Mouse (Mus musculus) limb, embryonic 14.5 days (tissue): ENCODE data around the gene Nop53. TPM values are rescaled to one million over a fixed set of nuclear protein-coding genes. Genes with fewer than 3 reads are reported as not detected.

Source experiments
- ATAC-seq: fragments of 200-750 bp; cut with Nextera tagmentation; 2 replicates; pipeline ENCODE4 v1.8.0; 2017; ENCODE audit warnings: low read depth, moderate number of reproducible peaks, moderate TSS enrichment; ENCODE audit not compliant: low FRiP score
- DNase-seq: peaks from one replicate; pipeline ENCODE4 v3.0.0-alpha.2; 2015; ENCODE audit warnings: low spot score
- H3K27ac ChIP-seq: fragments of 300-500 bp; sonication (generic); replicated peaks from 2 replicates; pipeline ENCODE4 v1.5.1; 2014; ENCODE audit warnings: low read depth, mild to moderate bottlenecking, low read length, moderate library complexity, mixed read lengths
- H3K27me3 ChIP-seq: fragments of 300-500 bp; sonication (generic); 2 replicates; pipeline ENCODE4 v1.6.1; 2014; ENCODE audit warnings: low read length, mixed read lengths; ENCODE audit not compliant: control insufficient read depth, insufficient read depth
- H3K36me3 ChIP-seq: fragments of 300-500 bp; sonication (generic); 2 replicates; pipeline ENCODE4 v1.6.1; 2014; ENCODE audit warnings: mild to moderate bottlenecking, low read length, moderate library complexity, mixed read lengths; ENCODE audit not compliant: control insufficient read depth, insufficient read depth
- H3K4me1 ChIP-seq: fragments of 300-500 bp; sonication (generic); 2 replicates; pipeline ENCODE4 v1.6.1; 2014; ENCODE audit warnings: antibody characterized with exemption, low read length, mixed read lengths; ENCODE audit not compliant: control insufficient read depth, insufficient read depth
- H3K4me2 ChIP-seq: fragments of 300-500 bp; sonication (generic); replicated peaks from 2 replicates; pipeline ENCODE4 v1.6.1; 2014; ENCODE audit warnings: low read depth, mild to moderate bottlenecking, low read length, moderate library complexity; ENCODE audit not compliant: severe bottlenecking
- H3K4me3 ChIP-seq: fragments of 300-500 bp; sonication (generic); replicated peaks from 2 replicates; pipeline ENCODE4 v1.5.1; 2014; ENCODE audit warnings: low read length
- H3K9ac ChIP-seq: fragments of 300-500 bp; sonication (generic); 2 replicates; pipeline ENCODE4 v1.6.1; 2014; ENCODE audit warnings: mild to moderate bottlenecking, low read depth, low read length, moderate library complexity; ENCODE audit not compliant: severe bottlenecking
- H3K9me3 ChIP-seq: fragments of 300-500 bp; sonication (generic); 2 replicates; pipeline ENCODE4 v1.6.1; 2016; ENCODE audit warnings: low read length; ENCODE audit not compliant: control insufficient read depth
- POLR2A ChIP-seq: fragments of 200-500 bp; IDR thresholded peaks from 2 replicates; pipeline ENCODE4 v1.8.0; 2012; ENCODE audit warnings: inconsistent platforms, mild to moderate bottlenecking, moderate library complexity, borderline replicate concordance; ENCODE audit not compliant: insufficient read depth, insufficient read length; ENCODE audit errors: extremely low read depth
- WGBS: fragments of 180-500 bp; shearing (Covaris S2); extraction: QIAGEN DNeasy Blood & Tissue Kit; methylation state at CpG from one replicate; pipeline ENCODE4 v1.1.7; 2014; 5-methylcytosine and 5-hydroxymethylcytosine counted together
- polyA plus RNA-seq, 2 experiments: library from polyadenylated mRNA; depleted of rRNA in 1 of 2; stranded (reverse) in 1 of 2; unstranded in 1 of 2; fragments of >200 nt; fragmentation: Nextera tagmentation in 1 of 2; extraction: Ambion mirVana in 1 of 2; gene quantifications; 2 replicates each; pipeline versions ENCODE4 v1.2.1 to v1.2.3; 2012 to 2014

Nop53 gene
- polyA plus RNA-seq, 2 experiments, result 176 to 192 TPM

DNA sequence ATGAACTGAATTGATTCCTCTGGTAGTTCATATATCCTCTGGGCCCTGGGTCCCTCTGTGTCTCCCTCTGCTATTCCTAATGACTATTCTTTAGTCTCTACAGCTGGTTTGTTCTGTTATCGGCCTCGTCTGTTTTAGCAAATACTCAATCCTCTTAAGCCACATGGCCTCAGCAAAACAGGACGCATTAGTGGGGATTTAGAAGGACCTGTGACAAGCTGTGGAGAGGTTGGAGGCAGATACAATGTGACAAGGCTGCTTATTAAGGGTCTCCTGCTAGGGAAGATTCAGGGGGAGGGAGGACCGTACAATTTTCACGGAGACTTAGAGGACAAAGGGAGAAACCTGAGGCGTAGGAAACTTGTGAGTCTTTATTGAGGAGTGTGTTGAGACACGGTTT lies 40.0 kb downstream of the Nop53 start:
- Histone ChIP-seq H3K4me3 (no peak overlapping the region), H3K36me3 (no peaks in the 10 kb centered on the region), H3K4me2 (no peak overlapping the region), H3K4me1 (no peaks in the 10 kb centered on the region), H3K27me3 (no peaks in the 10 kb centered on the region), H3K27ac (no peak overlapping the region), H3K9me3 (no peaks in the 10 kb centered on the region), H3K9ac (no peak overlapping the region)
- TF ChIP-seq POLR2A, result no peak
- WGBS, result 83% methylated on average over 7 of the region's 7 CpGs
- no peak for ATAC-seq
- no peak for DNase-seq

DNA sequence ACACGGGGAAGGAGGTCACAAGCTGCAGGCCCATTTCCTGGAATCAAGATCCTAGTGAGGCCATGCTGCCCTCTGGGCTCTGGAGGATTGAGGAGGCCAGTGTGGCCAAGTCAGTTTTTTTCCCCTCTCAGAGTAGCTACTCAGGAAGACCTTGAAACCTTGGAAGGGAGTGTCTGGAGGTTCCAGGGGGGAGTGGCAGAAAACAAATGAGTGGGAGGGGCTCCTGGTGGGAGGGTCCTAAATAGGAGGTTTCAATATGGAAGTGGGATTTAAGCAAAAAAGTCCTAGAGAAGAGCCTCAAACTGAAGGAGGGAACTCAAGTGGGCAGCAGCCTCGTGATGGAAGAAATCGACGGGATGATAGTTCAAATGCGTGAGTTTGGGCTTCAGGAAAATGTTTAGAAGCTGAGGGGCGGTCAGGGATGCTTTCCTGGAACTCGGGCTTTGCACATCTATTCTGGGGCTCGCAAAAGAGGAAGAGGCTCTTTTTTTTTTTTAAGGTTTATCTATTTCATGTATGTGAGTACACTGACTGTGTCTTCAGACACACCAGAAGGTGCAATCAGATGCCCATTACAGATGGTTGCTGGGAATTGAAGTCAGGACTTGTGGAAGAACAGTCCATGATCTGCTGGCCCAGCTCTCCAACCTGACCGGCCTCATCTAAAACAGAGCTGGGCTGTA lies 44.4 kb downstream of the Nop53 start:
- no peak overlapping the region for H3K4me3 ChIP-seq
- DNase-seq (no peak), ATAC-seq (no peak)
- H3K9me3 ChIP-seq, result no peaks in the 10 kb centered on the region
- H3K27me3 ChIP-seq, result no peaks in the 10 kb centered on the region
- H3K36me3 ChIP-seq, result no peaks in the 10 kb centered on the region
- WGBS, result 82% methylated on average over 9 of the region's 9 CpGs
- H3K4me1 ChIP-seq, result no peaks in the 10 kb centered on the region
- H3K4me2 ChIP-seq, result no peak overlapping the region
- no peak overlapping the region for H3K27ac ChIP-seq
- H3K9ac ChIP-seq, result no peak overlapping the region
- TF ChIP-seq POLR2A, result no peak

DNA sequence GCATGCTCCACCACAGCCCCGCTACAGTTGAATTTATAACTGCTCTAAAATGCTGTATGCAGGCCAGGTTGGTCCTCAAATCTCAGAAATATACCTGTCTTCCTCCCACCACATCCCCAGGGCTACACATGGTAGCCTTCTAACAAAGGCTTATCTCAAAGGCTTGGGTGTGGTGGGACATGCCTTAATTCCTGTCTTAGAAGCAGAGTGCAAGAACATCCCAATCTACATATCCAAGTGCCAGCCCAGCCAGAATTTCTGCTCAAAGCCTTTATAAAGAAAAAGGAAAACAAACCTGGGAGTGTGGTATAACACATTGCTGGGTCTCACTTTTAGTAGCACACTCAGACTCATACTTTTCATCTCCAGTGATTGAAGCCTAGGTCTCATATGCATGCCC lies 51.6 kb downstream of the Nop53 start:
- Histone ChIP-seq H3K4me2 (no peak overlapping the region), H3K9me3 (no peaks in the 10 kb centered on the region), H3K4me3 (no peak overlapping the region), H3K4me1 (no peaks in the 10 kb centered on the region), H3K36me3 (no peaks in the 10 kb centered on the region), H3K27ac (no peak overlapping the region), H3K9ac (no peak overlapping the region), H3K27me3 (no peaks in the 10 kb centered on the region)
- WGBS, result 73% methylated on average over 1 of the region's 1 CpGs
- DNase-seq (no peak), ATAC-seq (no peak)
- TF ChIP-seq POLR2A, result no peak

Other genes with a start within 250 kb of the Nop53 start
- not detected in 2 replicates for gene Obox5, start 195.9 kb downstream of the Nop53 start, polyA plus RNA-seq (2012; rRNA removed)
- not detected in 2 replicates for gene Obox5, start 195.9 kb downstream of the Nop53 start, polyA plus RNA-seq (2014; fragmentation: Nextera tagmentation; extraction: Ambion mirVana)
- not detected in 2 replicates for gene Obox6, start 106.4 kb downstream of the Nop53 start, polyA plus RNA-seq (2012; rRNA removed)
- gene Obox6, start 106.4 kb downstream of the Nop53 start, polyA plus RNA-seq (2014; fragmentation: Nextera tagmentation; extraction: Ambion mirVana), result not detected in 2 replicates
- not detected in 2 replicates for gene Crx, start 66.1 kb downstream of the Nop53 start, polyA plus RNA-seq (2012; rRNA removed)
- gene Crx, start 66.1 kb downstream of the Nop53 start, polyA plus RNA-seq (2014; fragmentation: Nextera tagmentation; extraction: Ambion mirVana), result not detected in 2 replicates
- gene Crxos, start 63.5 kb downstream of the Nop53 start, polyA plus RNA-seq (2012; rRNA removed), result not detected in 2 replicates
- not detected in 2 replicates for gene Crxos, start 63.5 kb downstream of the Nop53 start, polyA plus RNA-seq (2014; fragmentation: Nextera tagmentation; extraction: Ambion mirVana)
- 582 and 588 TPM in 2 replicates for gene Selenow, start 23.7 kb downstream of the Nop53 start, polyA plus RNA-seq (2012; rRNA removed)
- 1,065 and 1,091 TPM in 2 replicates for gene Selenow, start 23.7 kb downstream of the Nop53 start, polyA plus RNA-seq (2014; fragmentation: Nextera tagmentation; extraction: Ambion mirVana)
- gene Ehd2, start 21.5 kb upstream of the Nop53 start, polyA plus RNA-seq (2012; rRNA removed), result 47.6 and 62.0 TPM in 2 replicates
- gene Ehd2, start 21.5 kb upstream of the Nop53 start, polyA plus RNA-seq (2014; fragmentation: Nextera tagmentation; extraction: Ambion mirVana), result 42.5 and 49.3 TPM in 2 replicates
- 20.1 and 26.6 TPM in 2 replicates for gene Bicra, start 101.8 kb upstream of the Nop53 start, polyA plus RNA-seq (2012; rRNA removed)
- gene Bicra, start 101.8 kb upstream of the Nop53 start, polyA plus RNA-seq (2014; fragmentation: Nextera tagmentation; extraction: Ambion mirVana), result 8.6 and 10.1 TPM in 2 replicates
- 0.26 and 0.35 TPM in 2 replicates for gene Zfp541, start 115.7 kb upstream of the Nop53 start, polyA plus RNA-seq (2012; rRNA removed)
- gene Zfp541, start 115.7 kb upstream of the Nop53 start, polyA plus RNA-seq (2014; fragmentation: Nextera tagmentation; extraction: Ambion mirVana), result 0.17 TPM in 1 of 2 replicates, not detected in the other
- 212 and 247 TPM in 2 replicates for gene Napa, start 152.4 kb upstream of the Nop53 start, polyA plus RNA-seq (2012; rRNA removed)
- gene Napa, start 152.4 kb upstream of the Nop53 start, polyA plus RNA-seq (2014; fragmentation: Nextera tagmentation; extraction: Ambion mirVana), result 206 and 217 TPM in 2 replicates
- gene Kptn, start 173.8 kb upstream of the Nop53 start, polyA plus RNA-seq (2012; rRNA removed), result 38.0 and 43.1 TPM in 2 replicates
- gene Kptn, start 173.8 kb upstream of the Nop53 start, polyA plus RNA-seq (2014; fragmentation: Nextera tagmentation; extraction: Ambion mirVana), result 28.6 and 33.5 TPM in 2 replicates
- 7.3 and 9.8 TPM in 2 replicates for gene Slc8a2, start 183.8 kb upstream of the Nop53 start, polyA plus RNA-seq (2012; rRNA removed)
- gene Slc8a2, start 183.8 kb upstream of the Nop53 start, polyA plus RNA-seq (2014; fragmentation: Nextera tagmentation; extraction: Ambion mirVana), result 0.23 and 0.28 TPM in 2 replicates
- gene Meis3, start 229.0 kb upstream of the Nop53 start, polyA plus RNA-seq (2012; rRNA removed), result 29.3 and 34.2 TPM in 2 replicates
- 15.1 and 16.2 TPM in 2 replicates for gene Meis3, start 229.0 kb upstream of the Nop53 start, polyA plus RNA-seq (2014; fragmentation: Nextera tagmentation; extraction: Ambion mirVana)